Mouse (Mus musculus) bone marrow, adult 2 months (tissue): ENCODE measurements at regions not wholly inside any gene's neighbourhood (a gene's known extent, or its start where the extent isn't known, plus 50 kb on each side); places are given as distances from the start of the nearest gene placed in this dataset.

Experiments used
- CTCF ChIP-seq: fragments of 200-500 bp; IDR thresholded peaks from 2 replicates; pipeline ENCODE4 v1.5.1; 2011; ENCODE audit warnings: low read length, control low read depth; ENCODE audit not compliant: control insufficient read depth, insufficient read depth
- POLR2A ChIP-seq: fragments of 200-500 bp; IDR thresholded peaks from 2 replicates; pipeline ENCODE4 v1.6.1; 2011; ENCODE audit warnings: low read depth, mild to moderate bottlenecking, control low read depth, low read length, borderline replicate concordance; ENCODE audit not compliant: control insufficient read depth

DNA sequence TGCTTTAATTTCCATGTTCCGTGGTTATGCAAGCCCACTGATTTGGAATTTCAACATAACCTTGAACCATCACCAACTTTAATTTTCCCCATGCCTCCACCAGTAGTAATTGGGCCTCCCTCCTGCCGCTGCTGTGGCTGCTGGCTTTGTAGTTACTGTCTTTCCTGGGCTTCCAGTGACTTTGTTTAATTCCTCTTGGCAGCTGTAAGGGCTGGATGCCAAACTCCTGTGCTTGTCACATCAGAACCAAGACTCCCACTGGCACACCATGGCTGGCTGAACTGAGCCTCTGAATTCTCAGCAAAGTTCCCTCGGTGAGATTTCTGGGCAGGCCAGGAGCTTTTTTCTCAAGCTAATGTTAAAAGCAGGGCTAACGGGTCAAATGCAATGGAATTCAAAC is 133.2 kb upstream of the Lyplal1 start:
- no peak for TF ChIP-seq POLR2A
- no peak for TF ChIP-seq CTCF
